Mouse (Mus musculus): ENCODE results near the gene Cldn16. TPM values are rescaled to one million over a fixed set of nuclear protein-coding genes. Genes with fewer than 3 reads are reported as not detected.

The Cldn16 gene
- polyA plus RNA-seq (2015; fragmentation: Nextera tagmentation; extraction: Ambion mirVana), result not detected in 2 replicates

DNA sequence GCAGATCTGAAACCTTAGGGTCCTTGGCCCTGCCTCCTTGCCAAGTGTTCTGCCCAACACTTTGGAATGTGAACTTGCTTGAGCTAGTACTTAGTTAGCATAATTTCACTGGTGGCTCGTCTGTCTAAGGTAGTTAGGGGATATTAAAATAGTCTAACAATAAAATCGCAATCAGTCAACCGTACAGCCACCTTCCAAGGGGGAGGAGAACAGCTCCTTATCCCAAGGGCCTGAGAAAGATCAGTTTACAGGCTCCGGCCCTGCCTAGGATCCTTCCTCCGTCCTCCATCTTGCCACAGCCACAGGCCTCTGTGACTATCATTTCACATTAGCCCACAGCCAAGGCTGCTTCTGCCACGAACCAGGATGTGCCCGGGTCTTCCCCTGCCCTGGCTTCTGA, at the start of gene Cldn16:
Gene Cldn16 (plus strand): TSS at position 301 of the 400 bp plus-strand sequence.
- Histone ChIP-seq H3K4me2 (replicated peaks; ENCODE audit: low read depth) (no peak within 1 kb of the TSS), H3K27me3 (replicated peaks; ENCODE audit: control insufficient read depth, insufficient read depth, low read length) (no peaks in the 10 kb centered on the region), H3K36me3 (ENCODE audit: control insufficient read depth, insufficient read depth) (no peaks in the 10 kb centered on the region), H3K4me3 (ENCODE audit: low read depth, low read length) (no peak within 1 kb of the TSS), H3K9me3 (ENCODE audit: control insufficient read depth) (no peaks in the 10 kb centered on the region), H3K4me1 (replicated peaks; ENCODE audit: control insufficient read depth, insufficient read depth, low read length) (no peaks in the 10 kb centered on the region), H3K9ac (ENCODE audit: low read depth, low read length) (no peak within 1 kb of the TSS), H3K27ac (ENCODE audit: low read depth, low read length) (no peak within 1 kb of the TSS)
- no peak for ATAC-seq
- TF ChIP-seq CTCF (IDR thresholded peaks at IDR 0.05; ENCODE audit: low read depth), result no peak
- 69% methylated on average over 7 of the region's 7 CpGs for WGBS

DNA sequence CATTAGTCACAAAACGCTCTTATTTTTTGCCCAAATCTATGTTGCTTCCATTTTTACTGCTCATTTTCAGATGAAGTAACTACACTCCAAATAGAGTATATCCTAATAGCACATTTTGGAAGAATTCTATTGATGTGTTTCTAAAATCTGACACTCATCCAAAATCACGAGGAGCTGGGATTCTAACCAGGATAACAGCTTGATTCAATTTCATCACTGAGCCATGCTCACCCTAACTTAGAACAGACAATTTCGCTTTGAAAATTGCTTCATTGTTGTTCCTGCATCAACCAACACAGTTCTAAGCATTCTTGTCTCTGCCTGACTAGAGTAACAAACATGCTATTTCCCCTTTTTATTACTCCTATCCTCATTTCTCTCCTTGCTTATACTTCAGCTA, 44.3 kb upstream of the Cldn16 start:
- Histone ChIP-seq H3K27me3 (replicated peaks; ENCODE audit: control insufficient read depth, insufficient read depth, low read length) (no peaks in the 10 kb centered on the region), H3K9ac (ENCODE audit: low read depth, low read length) (no peak overlapping the region), H3K36me3 (ENCODE audit: control insufficient read depth, insufficient read depth) (no peaks in the 10 kb centered on the region), H3K4me2 (replicated peaks; ENCODE audit: low read depth) (no peak overlapping the region), H3K4me3 (ENCODE audit: low read depth, low read length) (no peak overlapping the region), H3K9me3 (ENCODE audit: control insufficient read depth) (no peaks in the 10 kb centered on the region), H3K27ac (ENCODE audit: low read depth, low read length) (no peak overlapping the region), H3K4me1 (replicated peaks; ENCODE audit: control insufficient read depth, insufficient read depth, low read length) (0 out of 2 replicates have a peak, but pooled peaks cover 2% of the 10 kb centered on the region)
- 87% methylated on average over 3 of the region's 3 CpGs for WGBS
- TF ChIP-seq CTCF (IDR thresholded peaks at IDR 0.05; ENCODE audit: low read depth), result no peak
- no peak for ATAC-seq

DNA sequence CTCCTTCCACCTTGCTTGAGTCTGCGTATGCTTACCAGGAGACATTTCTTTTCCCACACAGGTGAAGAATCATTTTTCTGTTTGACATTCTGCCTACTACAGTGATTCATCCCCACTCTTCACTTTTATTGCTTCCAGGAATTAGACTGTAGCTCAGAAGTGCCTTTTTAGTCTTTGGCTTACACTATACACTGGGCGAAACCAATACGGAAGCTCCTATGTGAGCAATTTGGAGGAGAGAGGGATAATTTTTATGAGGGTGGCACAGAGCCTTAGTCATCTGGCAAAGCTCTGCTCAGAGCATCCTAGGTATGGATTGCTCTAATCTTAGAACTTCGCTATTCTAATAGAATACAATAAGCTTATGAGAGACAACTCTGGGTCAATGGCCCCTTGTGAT, 40.9 kb upstream of the Cldn16 start:
- H3K4me1 ChIP-seq (replicated peaks; ENCODE audit: control insufficient read depth, insufficient read depth, low read length), result 0 out of 2 replicates have a peak, but pooled peaks cover 2% of the 10 kb centered on the region
- 90% methylated on average over 4 of the region's 4 CpGs for whole genome bisulfite sequencing
- no peak overlapping the region for H3K4me3 ChIP-seq (ENCODE audit: low read depth, low read length)
- no peaks in the 10 kb centered on the region for H3K27me3 ChIP-seq (replicated peaks; ENCODE audit: control insufficient read depth, insufficient read depth, low read length)
- ATAC-seq, result no peak
- no peak overlapping the region for H3K4me2 ChIP-seq (replicated peaks; ENCODE audit: low read depth)
- H3K9me3 ChIP-seq (ENCODE audit: control insufficient read depth), result no peaks in the 10 kb centered on the region
- H3K36me3 ChIP-seq (ENCODE audit: control insufficient read depth, insufficient read depth), result no peaks in the 10 kb centered on the region
- H3K9ac ChIP-seq (ENCODE audit: low read depth, low read length), result no peak overlapping the region
- no peak overlapping the region for H3K27ac ChIP-seq (ENCODE audit: low read depth, low read length)
- TF ChIP-seq CTCF (IDR thresholded peaks at IDR 0.05; ENCODE audit: low read depth), result no peak

DNA sequence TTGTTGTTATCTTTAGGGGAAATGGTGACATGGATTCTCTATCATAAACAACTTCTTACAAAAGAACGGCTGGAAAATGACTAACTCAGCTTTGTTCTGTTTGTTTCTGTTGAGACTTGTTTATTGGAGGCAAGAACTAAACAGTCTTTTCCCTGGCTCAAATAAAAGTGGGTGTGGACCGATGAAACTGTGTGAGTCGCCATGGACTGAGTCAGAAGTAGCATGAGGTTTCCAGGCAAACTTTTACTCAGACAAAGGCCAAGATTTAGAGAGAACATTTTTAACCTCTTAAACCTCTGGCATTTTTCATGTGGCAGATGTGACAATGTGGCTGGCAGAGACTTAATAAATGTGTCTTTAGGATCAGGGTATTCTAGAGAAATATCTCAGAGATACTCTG, 32.7 kb upstream of the Cldn16 start:
- H3K9me3 ChIP-seq (ENCODE audit: control insufficient read depth), result no peaks in the 10 kb centered on the region
- H3K4me3 ChIP-seq (ENCODE audit: low read depth, low read length), result no peak overlapping the region
- no peaks in the 10 kb centered on the region for H3K27me3 ChIP-seq (replicated peaks; ENCODE audit: control insufficient read depth, insufficient read depth, low read length)
- 57% methylated on average over 3 of the region's 3 CpGs for WGBS
- H3K4me2 ChIP-seq (replicated peaks; ENCODE audit: low read depth), result no peak overlapping the region
- no peak for ATAC-seq
- no peak overlapping the region for H3K27ac ChIP-seq (ENCODE audit: low read depth, low read length)
- TF ChIP-seq CTCF (IDR thresholded peaks at IDR 0.05; ENCODE audit: low read depth), result no peak
- no peak overlapping the region for H3K9ac ChIP-seq (ENCODE audit: low read depth, low read length)
- no peaks in the 10 kb centered on the region for H3K4me1 ChIP-seq (replicated peaks; ENCODE audit: control insufficient read depth, insufficient read depth, low read length)
- H3K36me3 ChIP-seq (ENCODE audit: control insufficient read depth, insufficient read depth), result no peaks in the 10 kb centered on the region

DNA sequence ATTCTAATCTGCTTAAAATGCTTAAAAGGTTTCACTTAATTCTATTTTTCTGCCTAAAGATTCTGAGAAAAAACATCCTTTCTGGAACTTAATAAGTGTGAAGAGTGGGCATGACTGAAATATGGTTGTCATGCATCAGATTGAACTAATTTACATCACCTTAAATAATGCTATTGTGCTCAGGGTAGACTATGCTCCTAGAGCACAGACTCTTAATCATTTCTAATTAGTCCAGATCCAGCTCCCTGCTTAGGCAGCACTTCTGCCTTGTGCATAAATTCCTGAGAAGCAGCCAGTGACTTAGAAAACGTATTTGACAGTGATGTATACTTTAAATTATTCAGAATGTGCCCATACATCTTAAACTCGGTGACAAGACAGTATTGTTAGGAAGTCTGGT, 29.4 kb upstream of the Cldn16 start:
- no peaks in the 10 kb centered on the region for H3K27me3 ChIP-seq (replicated peaks; ENCODE audit: control insufficient read depth, insufficient read depth, low read length)
- H3K27ac ChIP-seq (ENCODE audit: low read depth, low read length), result no peak overlapping the region
- 31% methylated on average over 2 of the region's 2 CpGs for WGBS
- H3K9me3 ChIP-seq (ENCODE audit: control insufficient read depth), result no peaks in the 10 kb centered on the region
- no peak for ATAC-seq
- no peaks in the 10 kb centered on the region for H3K36me3 ChIP-seq (ENCODE audit: control insufficient read depth, insufficient read depth)
- H3K9ac ChIP-seq (ENCODE audit: low read depth, low read length), result no peak overlapping the region
- no peak for TF ChIP-seq CTCF (IDR thresholded peaks at IDR 0.05; ENCODE audit: low read depth)
- no peak overlapping the region for H3K4me2 ChIP-seq (replicated peaks; ENCODE audit: low read depth)
- H3K4me1 ChIP-seq (replicated peaks; ENCODE audit: control insufficient read depth, insufficient read depth, low read length), result no peaks in the 10 kb centered on the region
- H3K4me3 ChIP-seq (ENCODE audit: low read depth, low read length), result no peak overlapping the region

DNA sequence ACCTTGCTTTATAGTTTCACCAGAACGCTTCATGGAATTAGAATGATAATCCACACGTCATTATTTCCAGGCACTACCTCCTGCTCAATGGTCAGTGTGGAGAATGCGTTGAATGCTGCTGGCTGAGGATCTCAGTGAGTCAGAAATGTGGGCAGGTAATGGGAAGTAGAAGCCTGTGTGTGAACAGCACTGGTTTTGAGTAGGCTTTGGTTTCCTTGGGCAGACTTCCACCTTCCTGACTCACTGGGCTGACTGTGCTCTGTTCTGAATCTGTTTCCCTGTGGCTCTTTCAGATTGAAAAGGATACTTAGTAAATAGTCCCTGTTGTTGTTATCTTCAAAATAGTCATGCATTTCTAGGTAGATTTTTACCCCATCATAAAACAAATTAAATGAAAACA, 22.9 kb upstream of the Cldn16 start:
- no peak overlapping the region for H3K4me3 ChIP-seq (ENCODE audit: low read depth, low read length)
- H3K36me3 ChIP-seq (ENCODE audit: control insufficient read depth, insufficient read depth), result no peaks in the 10 kb centered on the region
- 87% methylated on average over 3 of the region's 3 CpGs for WGBS
- H3K4me1 ChIP-seq (replicated peaks; ENCODE audit: control insufficient read depth, insufficient read depth, low read length), result no peaks in the 10 kb centered on the region
- no peak overlapping the region for H3K9ac ChIP-seq (ENCODE audit: low read depth, low read length)
- no peak overlapping the region for H3K4me2 ChIP-seq (replicated peaks; ENCODE audit: low read depth)
- no peak overlapping the region for H3K27ac ChIP-seq (ENCODE audit: low read depth, low read length)
- no peak for ATAC-seq
- TF ChIP-seq CTCF (IDR thresholded peaks at IDR 0.05; ENCODE audit: low read depth), result no peak
- H3K9me3 ChIP-seq (ENCODE audit: control insufficient read depth), result no peaks in the 10 kb centered on the region
- H3K27me3 ChIP-seq (replicated peaks; ENCODE audit: control insufficient read depth, insufficient read depth, low read length), result no peaks in the 10 kb centered on the region

DNA sequence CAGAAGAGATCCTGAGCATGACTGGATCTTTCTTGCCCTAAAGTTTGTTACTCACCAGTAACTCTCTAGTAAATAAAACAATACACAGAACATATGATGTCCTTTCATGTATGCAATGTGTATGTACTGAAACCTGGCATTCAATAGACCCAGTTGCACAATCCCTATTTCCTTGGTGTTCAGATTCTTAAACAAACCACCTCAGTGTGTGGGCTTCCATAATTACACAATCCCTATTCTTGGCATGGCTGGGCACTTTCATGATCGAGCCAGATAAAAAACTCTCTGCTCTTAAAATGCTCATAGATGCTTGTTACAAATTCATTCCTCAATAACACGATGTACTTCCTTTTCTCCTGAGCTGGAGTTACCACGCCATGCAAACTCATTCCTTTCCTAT, 21.8 kb upstream of the Cldn16 start:
- ATAC-seq, result no peak
- 86% methylated on average over 3 of the region's 3 CpGs for WGBS

More for the DNA sequence above, 21.8 kb upstream of the Cldn16 start:
- Histone ChIP-seq H3K4me2 (replicated peaks; ENCODE audit: low read depth) (no peak overlapping the region), H3K4me1 (replicated peaks; ENCODE audit: control insufficient read depth, insufficient read depth, low read length) (no peaks in the 10 kb centered on the region), H3K36me3 (ENCODE audit: control insufficient read depth, insufficient read depth) (no peaks in the 10 kb centered on the region), H3K9me3 (ENCODE audit: control insufficient read depth) (no peaks in the 10 kb centered on the region), H3K27me3 (replicated peaks; ENCODE audit: control insufficient read depth, insufficient read depth, low read length) (no peaks in the 10 kb centered on the region), H3K27ac (ENCODE audit: low read depth, low read length) (no peak overlapping the region), H3K4me3 (ENCODE audit: low read depth, low read length) (no peak overlapping the region), H3K9ac (ENCODE audit: low read depth, low read length) (no peak overlapping the region)
- TF ChIP-seq CTCF (IDR thresholded peaks at IDR 0.05; ENCODE audit: low read depth), result no peak
